Comparison of ENCODE assay signal across 24 mouse cellular contexts in genomic region chr3:121585306-121585705, GRCm38 (mm10). TPM values are rescaled to one million over a fixed set of nuclear protein-coding genes. Genes with fewer than 3 reads are reported as not detected.
A peak's percentile ranks its signal among the peaks of the same experiment; 100 is the strongest.
DNase-seq lines count a peak whose midpoint lies in the region; ATAC-seq and TF ChIP-seq lines count a peak whose summit lies in the region.
"Had no signal": no experiment of that assay in that cellular context is flagged by ENCODE, and none has a peak within 500 bp of the region (broad histone marks: within the 10 kb centered on the region; RNA-seq: fewer than 3 reads in every experiment).

No protein-coding gene starts in this region.

- TF ChIP-seq EP300 in stomach, postnatal 0 days (optimal IDR thresholded peaks at IDR 0.05) = no peak

- no peaks in the 10 kb centered on the region for H3K36me3 ChIP-seq in stomach, embryonic 15.5 days
- H3K36me3 ChIP-seq in stomach, postnatal 0 days (ENCODE audit: control insufficient read depth, insufficient read depth, low read length) = no peaks in the 10 kb centered on the region
- H3K36me3 ChIP-seq in intestine, embryonic 15.5 days = no peaks in the 10 kb centered on the region
- no peaks in the 10 kb centered on the region for H3K36me3 ChIP-seq in stomach, embryonic 16.5 days (ENCODE audit: control insufficient read depth, insufficient read depth, low read length)
- H3K36me3 ChIP-seq: G1E; heart, embryonic 10.5 days; heart, embryonic 13.5 days had no signal

- WGBS in stomach, embryonic 15.5 days = 92% methylated on average over 5 of the region's 5 CpGs
- 84% methylated on average over 5 of the region's 5 CpGs for WGBS in stomach, postnatal 0 days
- 88% methylated on average over 5 of the region's 5 CpGs for WGBS in intestine, embryonic 15.5 days
- WGBS in stomach, embryonic 16.5 days = 94% methylated on average over 5 of the region's 5 CpGs

- H3K4me1 ChIP-seq in stomach, embryonic 15.5 days = peaks cover 10% of the 10 kb centered on the region; the same call in 1 of the 2 replicates
- H3K4me1 ChIP-seq in stomach, postnatal 0 days (replicated peaks; ENCODE audit: control insufficient read depth, insufficient read depth) = 0 out of 2 replicates have a peak, but pooled peaks cover 2% of the 10 kb centered on the region
- peaks cover 16% of the 10 kb centered on the region; the same call in 1 of the 2 replicates for H3K4me1 ChIP-seq in intestine, embryonic 15.5 days (replicated peaks)
- peaks cover 16% of the 10 kb centered on the region for H3K4me1 ChIP-seq in stomach, embryonic 16.5 days (ENCODE audit: control insufficient read depth, insufficient read depth, low read length)

- H3K9me3 ChIP-seq in stomach, embryonic 15.5 days = no peaks in the 10 kb centered on the region
- H3K9me3 ChIP-seq in stomach, postnatal 0 days (ENCODE audit: control insufficient read depth, low read length) = no peaks in the 10 kb centered on the region
- H3K9me3 ChIP-seq in intestine, embryonic 15.5 days = no peaks in the 10 kb centered on the region
- H3K9me3 ChIP-seq in stomach, embryonic 16.5 days (replicated peaks; ENCODE audit: control insufficient read depth, low read length) = no peaks in the 10 kb centered on the region
- H3K9me3 ChIP-seq: G1E; heart, embryonic 10.5 days; heart, embryonic 13.5 days had no signal

- H3K9ac ChIP-seq in stomach, embryonic 15.5 days = no peak overlapping the region
- no peak overlapping the region for H3K9ac ChIP-seq in stomach, postnatal 0 days (ENCODE audit: low read length)
- no peak overlapping the region for H3K9ac ChIP-seq in intestine, embryonic 15.5 days
- H3K9ac ChIP-seq in stomach, embryonic 16.5 days (ENCODE audit: low read length) = no peak overlapping the region
- H3K9ac ChIP-seq: forebrain, postnatal 0 days; heart, embryonic 13.5 days; hindbrain, embryonic 14.5 days had no signal

- no peak overlapping the region for H3K4me3 ChIP-seq in stomach, embryonic 15.5 days (replicated peaks)
- H3K4me3 ChIP-seq in stomach, postnatal 0 days (ENCODE audit: low read depth, low read length) = no peak overlapping the region
- no peak overlapping the region for H3K4me3 ChIP-seq in intestine, embryonic 15.5 days (replicated peaks)
- H3K4me3 ChIP-seq in stomach, embryonic 16.5 days (replicated peaks; ENCODE audit: low read length) = no peak overlapping the region
- H3K4me3 ChIP-seq: heart, adult 2 months; heart, embryonic 10.5 days; heart, embryonic 13.5 days had no signal

- H3K27ac ChIP-seq in stomach, embryonic 15.5 days = peak overlapping the region; percentile 42; the same call in 1 of the 2 replicates
- no peak overlapping the region; the same call in 1 of the 2 replicates for H3K27ac ChIP-seq in stomach, postnatal 0 days (replicated peaks)
- peak overlapping the region; percentile 63; the same call in 1 of the 2 replicates for H3K27ac ChIP-seq in intestine, embryonic 15.5 days
- H3K27ac ChIP-seq in stomach, embryonic 16.5 days (ENCODE audit: low read length) = peak overlapping the region; percentile 53; the same call in 1 of the 2 replicates
- H3K27ac ChIP-seq: heart, adult 2 months; heart, embryonic 10.5 days; heart, embryonic 13.5 days; hindbrain, embryonic 14.5 days; hindbrain, postnatal 0 days had no signal

- ATAC-seq in stomach, embryonic 15.5 days (ENCODE audit: insufficient read depth, low FRiP score, low read depth) = no peak
- ATAC-seq in stomach, postnatal 0 days (ENCODE audit: low FRiP score, low TSS enrichment) = no peak
- no peak for ATAC-seq in intestine, embryonic 15.5 days
- ATAC-seq in stomach, embryonic 16.5 days (ENCODE audit: insufficient read depth, low FRiP score) = no peak
- ATAC-seq: activated CD4-positive, CD25-positive, alpha-beta regulatory T cell, adult 4 months; forebrain, embryonic 14.5 days; forebrain, postnatal 0 days; hindbrain, postnatal 0 days had no signal

- no peak for TF ChIP-seq CTCF in stomach, postnatal 0 days (IDR thresholded peaks at IDR 0.05; ENCODE audit: low read depth)

- no peaks in the 10 kb centered on the region for H3K27me3 ChIP-seq in stomach, embryonic 15.5 days (replicated peaks)
- H3K27me3 ChIP-seq in stomach, postnatal 0 days (ENCODE audit: control insufficient read depth, insufficient read depth, low read length) = no peaks in the 10 kb centered on the region
- no peaks in the 10 kb centered on the region for H3K27me3 ChIP-seq in intestine, embryonic 15.5 days (replicated peaks)
- H3K27me3 ChIP-seq in stomach, embryonic 16.5 days (ENCODE audit: control insufficient read depth, insufficient read depth, low read length) = no peaks in the 10 kb centered on the region
- H3K27me3 ChIP-seq: CH12.LX; heart, embryonic 13.5 days had no signal

- no peak overlapping the region for H3K4me2 ChIP-seq in stomach, embryonic 15.5 days
- no peak overlapping the region for H3K4me2 ChIP-seq in stomach, postnatal 0 days (replicated peaks; ENCODE audit: low read depth)
- no peak overlapping the region for H3K4me2 ChIP-seq in intestine, embryonic 15.5 days (replicated peaks)
- H3K4me2 ChIP-seq in stomach, embryonic 16.5 days (ENCODE audit: low read depth, low read length) = no peak overlapping the region
- H3K4me2 ChIP-seq: heart, embryonic 13.5 days; hindbrain, embryonic 14.5 days had no signal

- DNase-seq in stomach, postnatal 0 days (ENCODE audit: low spot score) = no peak
- peak; percentile 63 for DNase-seq in NIH3T3 (ENCODE audit: low read depth)
- no peak for DNase-seq in layer of hippocampus, postnatal 10 days (ENCODE audit: low spot score in 2 of 2)
- no peak for DNase-seq in kidney, postnatal 25 days
- no peak for DNase-seq in layer of hippocampus, postnatal 25 days (ENCODE audit: extremely low spot score in 1 of 2, low spot score in 1 of 2)
- DNase-seq: cerebellum, adult 18-20 months; cerebellum, adult 9-10 months; cerebellum, postnatal 14 days; forebrain, postnatal 0 days; heart, postnatal 4 days had no signal

RNA-seq across cellular contexts. Expression of gene Slc44a3, which starts 53.1 kb away (rescaled TPM):
- 35.4 and 46.9 TPM in 2 replicates for polyA plus RNA-seq in stomach, embryonic 15.5 days (2015; fragmentation: Nextera tagmentation; extraction: Ambion mirVana)
- polyA plus RNA-seq in stomach, postnatal 0 days (2015; fragmentation: Nextera tagmentation; extraction: Ambion mirVana) = 42.7 and 44.8 TPM in 2 replicates
- 42.5 and 45.3 TPM in 2 replicates for polyA plus RNA-seq in intestine, embryonic 15.5 days (2015; fragmentation: Nextera tagmentation; extraction: Ambion mirVana)
- 41.5 and 49.4 TPM in 2 replicates for polyA plus RNA-seq in stomach, embryonic 16.5 days (2015; fragmentation: Nextera tagmentation; extraction: Ambion mirVana)
- total RNA-seq in layer of hippocampus, postnatal 10 days (2021) = under 1 TPM; 0.11 to 0.14 TPM
- total RNA-seq in layer of hippocampus, postnatal 25 days (2021) = not detected
- total RNA-seq: CH12.LX; gastrocnemius, postnatal 36 days; granulocyte monocyte progenitor cell, adult 5-6 weeks; heart, adult 2 months had no signal
- polyA plus RNA-seq: activated CD4-positive, CD25-positive, alpha-beta regulatory T cell, adult 4 months; G1E had no signal
